Mouse (Mus musculus) midbrain, embryonic 12.5 days (tissue): Measurements from ENCODE around the gene Elfn1. TPM values are rescaled to one million over a fixed set of nuclear protein-coding genes. Genes with fewer than 3 reads are reported as not detected.
A peak's percentile ranks its signal among the peaks of the same experiment; 100 is the strongest.

Experiments used
- ATAC-seq: fragments of 200-750 bp; cut with Nextera tagmentation; 2 replicates; pipeline ENCODE4 v1.8.0; 2017; ENCODE audit warnings: low read depth, moderate TSS enrichment, moderate library complexity; ENCODE audit not compliant: low FRiP score
- H3K27ac ChIP-seq: fragments of 300-500 bp; sonication (generic); replicated peaks from 2 replicates; pipeline ENCODE4 v1.5.1; 2016; ENCODE audit warnings: mild to moderate bottlenecking
- H3K27me3 ChIP-seq: fragments of 300-500 bp; sonication (generic); 2 replicates; pipeline ENCODE4 v1.6.1; 2016; ENCODE audit warnings: mild to moderate bottlenecking
- H3K36me3 ChIP-seq: fragments of 300-500 bp; sonication (generic); 2 replicates; pipeline ENCODE4 v1.6.1; 2016
- H3K4me1 ChIP-seq: fragments of 300-500 bp; sonication (generic); 2 replicates; pipeline ENCODE4 v1.6.1; 2016
- H3K4me2 ChIP-seq: fragments of 300-500 bp; sonication (generic); replicated peaks from 2 replicates; pipeline ENCODE4 v1.6.1; 2016; ENCODE audit warnings: mild to moderate bottlenecking, moderate library complexity
- H3K4me3 ChIP-seq: fragments of 300-500 bp; sonication (generic); 2 replicates; pipeline ENCODE4 v1.5.1; 2016; ENCODE audit warnings: mild to moderate bottlenecking
- H3K9ac ChIP-seq: fragments of 300-500 bp; sonication (generic); replicated peaks from 2 replicates; pipeline ENCODE4 v1.6.1; 2016; ENCODE audit warnings: mild to moderate bottlenecking, moderate library complexity
- H3K9me3 ChIP-seq: fragments of 300-500 bp; sonication (generic); 2 replicates; pipeline ENCODE4 v1.6.1; 2016; ENCODE audit warnings: mild to moderate bottlenecking
- WGBS: fragments of 180-500 bp; shearing (Covaris S2); methylation state at CpG from one replicate; pipeline ENCODE4 v1.1.7; 2016; 5-methylcytosine and 5-hydroxymethylcytosine counted together
- polyA plus RNA-seq: library from polyadenylated mRNA; unstranded; fragments of >200 nt; fragmentation: Nextera tagmentation; extraction: Ambion mirVana; gene quantifications from 2 replicates; pipeline ENCODE4 v1.2.1, GENCODE M21; 2016

Elfn1 gene
- polyA plus RNA-seq, 1 experiment from 2014 or later: 0.94 TPM

DNA sequence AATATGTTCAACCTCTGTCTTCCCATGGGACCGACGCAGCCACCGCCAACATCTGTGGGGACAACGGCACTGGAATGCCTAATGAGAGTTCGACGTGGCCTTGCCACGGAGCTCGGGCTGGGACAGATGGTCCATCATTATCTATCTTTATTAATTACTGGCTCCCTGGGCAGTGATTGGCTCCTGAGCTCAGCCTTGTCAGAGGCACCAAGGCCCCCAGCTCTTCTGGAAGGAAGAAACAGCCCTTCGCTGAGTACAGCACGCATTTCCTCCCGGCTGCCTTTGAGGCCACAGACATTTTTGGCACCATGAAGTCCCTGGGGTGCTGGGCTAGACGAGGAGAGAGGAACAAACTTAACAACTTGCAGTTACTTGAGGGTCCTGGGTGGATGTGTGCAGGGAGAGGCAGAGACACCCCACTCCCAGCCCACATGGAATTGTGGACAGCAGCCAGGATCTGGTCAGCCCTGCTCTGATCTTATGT is 13.7 kb upstream of the Elfn1 start:
- peaks cover 12% of the 10 kb centered on the region; the same call in 1 of the 2 replicates for H3K27me3 ChIP-seq
- 54% methylated on average over 12 of the region's 12 CpGs for WGBS
- H3K4me1 ChIP-seq: peaks cover 38% of the 10 kb centered on the region
- H3K4me2 ChIP-seq: no peak overlapping the region
- H3K36me3 ChIP-seq: no peaks in the 10 kb centered on the region
- no peak overlapping the region for H3K4me3 ChIP-seq
- peak overlapping the region; percentile 63 for H3K27ac ChIP-seq
- peak; percentile 55 for ATAC-seq
- no peaks in the 10 kb centered on the region for H3K9me3 ChIP-seq
- no peak overlapping the region for H3K9ac ChIP-seq

DNA sequence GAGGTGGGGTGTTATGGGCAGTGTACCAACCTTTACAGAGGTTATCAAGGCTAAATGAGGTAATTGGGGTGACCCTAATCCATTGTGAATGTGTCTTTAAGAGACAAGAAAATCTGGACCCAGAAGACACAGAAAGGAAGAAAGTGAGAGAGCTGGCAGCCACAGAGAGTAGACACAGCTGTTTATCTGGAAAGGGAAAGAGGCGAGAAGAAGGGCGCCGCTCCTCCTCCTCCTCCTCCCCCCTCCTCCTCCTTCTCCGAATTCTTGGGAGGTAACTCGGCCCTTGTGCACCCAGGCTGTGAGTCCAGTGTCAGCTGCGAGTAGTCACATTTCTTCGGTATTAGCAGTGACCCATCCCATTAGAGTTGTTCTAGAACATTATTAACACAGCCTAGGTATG is 8.7 kb upstream of the Elfn1 start:
- H3K9ac ChIP-seq: no peak overlapping the region
- no peak overlapping the region for H3K4me3 ChIP-seq
- H3K36me3 ChIP-seq: no peaks in the 10 kb centered on the region
- H3K9me3 ChIP-seq: no peaks in the 10 kb centered on the region
- no peak for ATAC-seq
- peaks cover 7% of the 10 kb centered on the region; the same call in 1 of the 2 replicates for H3K4me1 ChIP-seq
- no peak overlapping the region for H3K4me2 ChIP-seq
- WGBS: 55% methylated on average over 7 of the region's 7 CpGs
- H3K27me3 ChIP-seq: peaks cover 19% of the 10 kb centered on the region
- H3K27ac ChIP-seq: no peak overlapping the region

GRCm38 (mm10) chr5:139905121-139905520 is 2.6 kb upstream of the Elfn1 start:
- Histone ChIP-seq H3K36me3 (no peaks in the 10 kb centered on the region), H3K9me3 (no peaks in the 10 kb centered on the region), H3K4me1 (peaks cover 32% of the 10 kb centered on the region), H3K4me3 (no peak overlapping the region), H3K27me3 (peaks cover 65% of the 10 kb centered on the region), H3K27ac (no peak overlapping the region), H3K4me2 (no peak overlapping the region), H3K9ac (no peak overlapping the region)
- WGBS: 82% methylated on average over 5 of the region's 5 CpGs
- ATAC-seq: no peak

DNA sequence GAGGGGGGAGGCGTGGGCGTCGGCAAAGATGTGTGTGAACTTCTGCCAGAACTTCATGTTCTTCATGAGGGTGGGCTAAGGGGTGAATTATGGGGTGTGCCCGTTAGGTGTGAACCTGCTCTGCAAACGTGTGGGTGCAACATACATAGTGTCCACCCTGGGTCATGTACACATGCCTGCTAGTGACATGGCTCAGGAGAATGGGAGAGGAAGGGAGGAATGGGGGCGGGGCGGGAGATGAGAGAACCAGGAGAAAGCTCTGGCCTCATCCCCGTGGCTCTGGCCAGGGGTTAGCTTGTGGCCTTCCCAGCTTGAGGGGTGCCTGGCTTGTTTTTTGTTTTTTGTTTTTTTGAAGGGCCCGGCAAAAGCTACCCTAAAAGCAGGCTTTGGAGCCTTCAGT is 1.2 kb upstream of the Elfn1 start:
- H3K4me2 ChIP-seq: no peak overlapping the region

DNA sequence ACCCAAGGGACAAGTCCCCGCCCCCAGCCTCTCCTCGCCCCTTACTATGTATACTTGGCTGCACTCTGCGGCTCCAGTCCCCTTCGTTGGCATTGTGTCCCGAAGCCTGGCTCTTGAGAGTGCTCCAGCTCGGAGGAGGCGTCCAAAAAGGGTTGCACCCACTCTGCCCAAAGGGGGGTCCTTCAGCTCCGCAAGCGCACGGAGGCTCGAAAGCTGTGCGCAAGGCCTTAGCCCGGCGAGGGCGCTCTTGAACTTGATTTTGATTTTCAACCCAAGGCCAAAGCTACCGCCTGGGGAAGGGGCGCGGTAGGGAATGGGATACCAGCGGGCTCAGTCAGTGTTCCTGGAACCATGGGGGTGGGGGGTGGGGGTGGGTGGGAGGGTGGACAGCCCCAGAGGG is 502 bp upstream of the Elfn1 start:
- H3K4me1 ChIP-seq: peaks cover 52% of the 10 kb centered on the region
- peaks cover 80% of the 10 kb centered on the region for H3K27me3 ChIP-seq
- H3K27ac ChIP-seq: no peak overlapping the region
- no peaks in the 10 kb centered on the region for H3K9me3 ChIP-seq
- no peaks in the 10 kb centered on the region for H3K36me3 ChIP-seq
- WGBS: under 1% methylated on average over 19 of the region's 19 CpGs
- peak overlapping the region; percentile 97 for H3K4me2 ChIP-seq
- H3K9ac ChIP-seq: peak overlapping the region; percentile 77; the same call in 1 of the 2 replicates
- H3K4me3 ChIP-seq: peak overlapping the region; percentile 65
- ATAC-seq: no peak

More for the DNA sequence above, 1.2 kb upstream of the Elfn1 start:
- no peaks in the 10 kb centered on the region for H3K36me3 ChIP-seq
- H3K9ac ChIP-seq: no peak overlapping the region
- H3K4me1 ChIP-seq: peaks cover 45% of the 10 kb centered on the region
- peaks cover 73% of the 10 kb centered on the region for H3K27me3 ChIP-seq
- no peaks in the 10 kb centered on the region for H3K9me3 ChIP-seq
- no peak overlapping the region; the same call in 1 of the 2 replicates for H3K4me3 ChIP-seq
- 42% methylated on average over 9 of the region's 9 CpGs for WGBS
- no peak overlapping the region for H3K27ac ChIP-seq
- ATAC-seq: no peak

- no peaks in the 10 kb centered on the region for H3K36me3 ChIP-seq
- ATAC-seq: 0 out of 2 replicates have a peak, but pooled peaks have one; percentile 27
- WGBS: under 1% methylated on average over 63 of the region's 78 CpGs
- peaks cover 91% of the 10 kb centered on the region for H3K27me3 ChIP-seq
- H3K27ac ChIP-seq: no peak overlapping the region
- H3K4me2 ChIP-seq: peak overlapping the region; percentile 97
- H3K4me3 ChIP-seq: peak overlapping the region; percentile 65
- no peaks in the 10 kb centered on the region for H3K9me3 ChIP-seq
- peak overlapping the region; percentile 77 for H3K9ac ChIP-seq
- H3K4me1 ChIP-seq: peaks cover 59% of the 10 kb centered on the region
Measured at GRCm38 (mm10) chr5:139908243-139908810, 584 bp downstream of the Elfn1 start.

DNA sequence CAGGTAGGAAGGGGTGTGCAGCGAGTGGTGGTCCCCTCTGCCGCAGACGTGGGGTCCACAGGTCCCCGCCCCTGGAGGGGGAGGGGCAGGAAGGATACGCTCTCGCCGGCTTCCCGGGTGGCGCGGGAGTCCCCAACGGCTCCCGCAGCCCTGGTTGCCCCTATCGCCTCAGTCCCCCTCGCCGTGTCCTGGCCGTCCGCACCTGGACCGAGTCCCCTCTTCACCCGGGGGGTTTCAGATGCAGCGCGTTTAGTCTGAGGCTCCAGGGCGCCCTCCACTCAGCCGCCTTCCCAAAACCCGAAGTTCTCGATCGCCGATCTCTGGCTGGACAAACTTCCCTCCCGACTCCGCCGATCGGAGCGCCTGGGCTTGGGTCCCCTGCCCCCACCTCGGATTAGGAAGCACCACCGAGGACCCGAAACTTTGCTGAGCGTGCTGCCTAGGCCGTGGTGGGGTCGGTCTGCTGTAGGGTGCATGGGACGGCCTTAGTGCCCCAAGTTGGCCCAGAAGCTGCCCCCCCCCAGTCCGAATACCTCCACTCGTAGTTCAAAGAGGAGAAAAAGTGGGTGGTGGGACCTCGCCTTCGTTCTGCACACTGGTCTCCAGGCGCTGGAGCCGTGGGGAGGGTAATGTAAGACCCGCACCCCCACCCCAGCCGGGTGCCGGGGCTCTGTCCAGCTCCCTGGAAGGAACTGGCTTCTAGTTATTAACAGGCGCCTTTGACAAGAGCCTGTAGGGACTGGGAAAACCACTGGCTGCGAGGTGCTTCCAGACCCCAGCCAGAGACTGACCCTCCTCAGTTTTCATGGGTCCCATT is 1.3 kb downstream of the Elfn1 start:
- Histone ChIP-seq H3K4me1 (peaks cover 59% of the 10 kb centered on the region), H3K36me3 (no peaks in the 10 kb centered on the region), H3K27me3 (peaks cover 98% of the 10 kb centered on the region), H3K27ac (no peak overlapping the region), H3K9ac (peak overlapping the region; percentile 77), H3K4me3 (peak overlapping the region; percentile 65), H3K4me2 (peak overlapping the region; percentile 97), H3K9me3 (no peaks in the 10 kb centered on the region)
- under 1% methylated on average over 45 of the region's 50 CpGs for WGBS
- ATAC-seq: 0 out of 2 replicates have a peak, but pooled peaks have one; percentile 18

DNA sequence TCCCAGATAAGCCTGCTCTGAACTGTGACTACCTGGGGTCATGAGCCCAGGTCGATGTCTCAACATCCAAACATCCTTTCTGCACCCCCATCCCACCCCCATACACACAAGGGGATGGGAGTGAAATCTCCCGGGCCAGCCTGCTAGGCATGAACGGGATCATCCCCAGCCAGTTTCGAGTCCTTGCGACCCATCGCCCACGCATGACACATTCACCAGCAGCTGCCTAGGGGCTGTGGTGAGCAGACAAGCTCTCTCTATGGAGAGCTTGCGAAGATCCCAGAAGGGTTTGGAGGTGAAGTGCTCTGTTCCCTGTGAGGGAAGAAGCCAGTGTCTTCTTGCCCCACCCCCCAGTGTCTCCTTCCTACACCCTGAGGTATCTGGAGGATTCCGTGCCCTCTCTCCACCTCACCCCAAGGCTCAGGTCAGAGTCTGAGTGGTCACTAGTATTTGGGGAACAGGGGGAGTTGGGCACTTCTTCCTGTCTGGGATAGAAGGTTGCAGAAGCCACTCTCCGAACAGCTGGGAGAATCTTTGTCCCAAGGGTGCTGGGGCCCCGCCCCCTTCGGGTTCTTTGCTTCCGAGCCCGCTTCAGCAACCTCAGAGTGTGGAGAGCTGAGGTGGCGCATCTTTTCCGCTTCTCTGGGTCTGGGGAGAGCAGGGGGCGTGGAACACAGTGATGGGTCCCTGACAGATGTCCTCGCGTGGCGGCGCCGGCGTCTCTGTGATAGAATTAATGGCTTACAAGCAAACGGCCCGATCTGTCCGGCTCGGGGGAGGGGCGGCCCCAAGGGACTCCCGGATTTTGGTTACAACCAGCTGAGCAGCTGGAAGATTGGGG is 2.2 kb downstream of the Elfn1 start:
- Histone ChIP-seq H3K27ac (no peak overlapping the region), H3K4me1 (peaks cover 59% of the 10 kb centered on the region), H3K36me3 (no peaks in the 10 kb centered on the region), H3K4me3 (peak overlapping the region; percentile 65), H3K27me3 (peaks cover 100% of the 10 kb centered on the region), H3K4me2 (peak overlapping the region; percentile 97), H3K9ac (no peak overlapping the region), H3K9me3 (no peaks in the 10 kb centered on the region)
- WGBS: under 1% methylated on average over 29 of the region's 29 CpGs
- no peak for ATAC-seq

DNA sequence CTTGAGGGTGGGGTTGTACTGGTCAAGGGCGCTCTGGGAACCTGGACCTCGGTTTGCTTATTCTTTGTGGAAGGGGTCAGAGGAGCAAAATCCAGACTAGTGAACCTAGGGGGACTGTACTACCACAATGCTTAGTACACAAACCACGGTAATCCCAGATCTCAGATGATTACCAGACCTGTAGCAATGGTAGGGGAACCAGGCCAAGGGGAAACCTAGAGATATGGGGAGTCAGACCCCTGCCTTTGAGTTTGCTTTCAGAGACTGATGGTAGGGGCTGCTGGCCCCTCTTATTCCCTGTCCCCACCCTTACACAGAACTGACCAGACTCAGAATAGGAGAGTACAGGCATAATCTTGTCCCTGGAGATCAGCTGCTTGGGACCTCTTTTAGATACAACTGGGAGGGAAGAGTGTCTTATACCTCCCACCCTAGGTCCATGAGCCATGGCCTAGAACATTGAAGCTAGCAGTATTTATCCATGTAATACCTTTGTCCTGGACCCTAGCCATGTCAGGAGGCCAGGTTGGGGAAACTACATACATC is 3.1 kb downstream of the Elfn1 start:
- H3K9ac ChIP-seq: no peak overlapping the region
- H3K27me3 ChIP-seq: peaks cover 100% of the 10 kb centered on the region
- no peaks in the 10 kb centered on the region for H3K9me3 ChIP-seq
- no peak overlapping the region for H3K27ac ChIP-seq
- peak overlapping the region; percentile 94; the same call in 1 of the 2 replicates for H3K4me2 ChIP-seq
- WGBS: 5% methylated on average over 3 of the region's 3 CpGs
- no peak overlapping the region for H3K4me3 ChIP-seq
- H3K36me3 ChIP-seq: no peaks in the 10 kb centered on the region
- peaks cover 59% of the 10 kb centered on the region for H3K4me1 ChIP-seq
- ATAC-seq: no peak

DNA sequence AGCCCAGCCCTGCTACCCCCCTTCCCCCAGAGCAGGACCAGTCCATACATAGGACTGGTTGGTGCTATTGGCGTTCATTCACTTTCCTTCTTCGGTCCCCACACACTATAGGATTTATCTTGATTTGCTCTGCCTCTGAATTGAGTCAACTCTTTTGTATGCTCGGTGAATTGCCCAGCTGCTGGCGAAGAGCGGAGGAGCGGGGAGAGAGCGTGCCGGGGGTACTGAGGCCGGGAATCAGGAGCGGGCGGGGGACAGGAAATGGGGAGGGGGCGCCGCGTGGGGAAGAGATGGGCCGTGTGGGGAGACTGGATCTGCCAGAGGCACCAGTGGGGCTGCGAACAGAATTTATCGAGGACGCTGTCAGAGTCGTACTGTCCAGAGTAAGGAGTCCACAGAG is 3.8 kb downstream of the Elfn1 start:
- no peaks in the 10 kb centered on the region for H3K36me3 ChIP-seq
- H3K27ac ChIP-seq: peak overlapping the region; percentile 78
- peak; percentile 24; the same call in 1 of the 2 replicates for ATAC-seq
- WGBS: 1% methylated on average over 19 of the region's 19 CpGs
- H3K9ac ChIP-seq: peak overlapping the region; percentile 4; the same call in 1 of the 2 replicates
- no peaks in the 10 kb centered on the region for H3K9me3 ChIP-seq
- H3K4me3 ChIP-seq: peak overlapping the region; percentile 53
- peak overlapping the region; percentile 94 for H3K4me2 ChIP-seq
- H3K4me1 ChIP-seq: peaks cover 59% of the 10 kb centered on the region
- H3K27me3 ChIP-seq: peaks cover 100% of the 10 kb centered on the region

DNA sequence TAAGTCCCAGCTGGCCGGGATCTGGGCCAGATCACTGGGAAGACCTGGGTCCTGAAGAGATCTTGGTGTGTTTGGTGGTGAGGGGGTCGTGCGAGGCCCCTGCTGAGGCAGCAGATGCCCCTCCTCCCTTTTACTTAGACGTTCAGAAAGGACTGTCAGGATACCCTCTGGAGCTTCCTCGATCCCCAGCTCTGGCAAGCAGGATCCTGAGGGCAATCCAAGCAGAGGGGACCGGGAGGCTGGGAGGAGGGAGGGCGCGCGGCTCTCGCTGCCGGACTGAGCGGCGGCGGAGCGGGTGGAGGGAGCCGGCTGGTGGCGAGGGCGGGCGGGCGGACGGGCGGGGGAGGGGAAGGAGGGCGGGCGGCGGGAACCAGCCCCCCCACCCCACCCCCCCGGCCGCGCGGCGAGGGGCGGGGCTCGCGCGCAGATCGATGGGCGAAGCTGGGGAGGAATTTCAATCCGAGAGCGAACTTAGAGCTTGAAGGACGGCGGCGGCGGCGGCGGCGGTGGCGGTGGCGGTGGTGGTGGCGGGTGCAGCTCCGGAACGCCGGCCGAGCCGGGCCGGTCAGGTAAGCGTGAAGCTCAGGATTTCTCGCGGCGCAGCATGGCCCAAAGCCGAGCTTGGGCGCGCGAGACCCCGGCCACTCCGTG is 4.5 kb downstream of the Elfn1 start:
- Histone ChIP-seq H3K9me3 (no peaks in the 10 kb centered on the region), H3K27me3 (peaks cover 95% of the 10 kb centered on the region), H3K4me1 (peaks cover 55% of the 10 kb centered on the region), H3K9ac (peak overlapping the region; percentile 65), H3K36me3 (no peaks in the 10 kb centered on the region), H3K4me3 (peak overlapping the region; percentile 53), H3K27ac (peak overlapping the region; percentile 78), H3K4me2 (peak overlapping the region; percentile 94)
- WGBS: 2% methylated on average over 37 of the region's 64 CpGs
- ATAC-seq: peak; percentile 24; the same call in 1 of the 2 replicates
